Mouse (Mus musculus): Measurements from ENCODE around the gene Adap2. TPM values are rescaled to one million over a fixed set of nuclear protein-coding genes. Genes with fewer than 3 reads are reported as not detected.
A peak's percentile ranks its signal among the peaks of the same experiment; 100 is the strongest.

Gene Adap2
- total and polyA plus RNA-seq, 3 experiments: 5.5 to 11.0 (median 10.5) TPM

DNA sequence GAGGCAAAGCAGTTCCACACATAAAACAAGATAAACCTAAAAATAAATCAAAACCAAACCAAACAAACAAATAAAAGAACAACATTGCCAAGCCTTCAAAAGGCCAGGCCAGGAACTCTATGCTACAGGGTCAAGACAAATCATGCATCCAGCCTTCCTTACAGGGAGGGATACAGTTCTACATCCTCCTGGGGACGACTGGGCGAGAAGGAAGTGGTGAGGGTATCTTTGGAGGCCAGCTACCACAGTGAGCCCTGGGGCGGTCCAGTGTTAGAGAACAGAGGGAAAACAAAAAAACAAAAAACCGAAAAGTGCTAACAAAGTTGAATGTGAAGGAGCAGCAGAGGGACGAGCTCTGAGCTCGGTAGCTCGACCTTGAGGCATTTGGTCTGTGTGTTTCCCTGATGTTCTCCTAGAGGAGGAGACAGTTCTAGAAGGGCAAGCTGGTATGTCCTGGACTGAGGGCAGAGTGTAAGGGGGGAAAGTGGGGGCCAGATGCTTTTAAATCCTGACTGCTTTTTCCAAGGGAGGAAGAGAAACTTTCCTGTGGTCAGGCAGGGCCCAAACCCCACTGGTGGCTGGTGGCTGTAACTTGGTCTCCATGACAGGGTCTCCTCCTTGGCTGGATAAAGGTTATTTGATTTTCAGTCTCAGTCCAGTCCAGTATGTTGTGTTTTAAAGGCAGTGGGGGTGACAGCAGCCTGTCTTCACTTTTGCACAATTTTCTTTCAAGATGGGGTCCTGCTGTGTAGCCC lies 9.6 kb downstream of the Adap2 start:
- no peaks in the 10 kb centered on the region for H3K27me3 ChIP-seq (ENCODE audit: control insufficient read depth, insufficient read depth, low read length)
- intact Hi-C loops (cut with DNase I): no loop called here
- WGBS: 63% methylated on average over 7 of the region's 7 CpGs
- TF ChIP-seq CTCF (IDR thresholded peaks at IDR 0.05): no peak
- TF ChIP-seq EP300 (IDR thresholded peaks at IDR 0.05; ENCODE audit: insufficient read depth, low read depth, low read length): no peak
- TF ChIP-seq POLR2A (IDR thresholded peaks at IDR 0.05; ENCODE audit: insufficient read depth, low read depth, low read length): no peak
- no peaks in the 10 kb centered on the region for H3K4me1 ChIP-seq (ENCODE audit: control insufficient read depth, insufficient read depth, low read length)
- no peak overlapping the region for H3K27ac ChIP-seq
- H3K79me2 ChIP-seq (replicated peaks; ENCODE audit: control insufficient read depth, insufficient read depth, low read length): no peaks in the 10 kb centered on the region
- H3K4me3 ChIP-seq: no peak overlapping the region
- H3K36me3 ChIP-seq (ENCODE audit: control insufficient read depth, insufficient read depth, low read length): no peaks in the 10 kb centered on the region
- no peak overlapping the region for H3K9ac ChIP-seq (ENCODE audit: low read depth, low read length)
- no peak for DNase-seq

GRCm38 (mm10) chr11:80164224-80164623 lies 10.3 kb downstream of the Adap2 start:
- no peaks in the 10 kb centered on the region; the same call in 1 of the 2 replicates for H3K4me1 ChIP-seq (ENCODE audit: control insufficient read depth, insufficient read depth, low read length)
- H3K27me3 ChIP-seq (ENCODE audit: control insufficient read depth, insufficient read depth, low read length): no peaks in the 10 kb centered on the region
- no peaks in the 10 kb centered on the region for H3K79me2 ChIP-seq (replicated peaks; ENCODE audit: control insufficient read depth, insufficient read depth, low read length)
- H3K9ac ChIP-seq (ENCODE audit: low read depth, low read length): no peak overlapping the region
- no peak for TF ChIP-seq POLR2A (IDR thresholded peaks at IDR 0.05; ENCODE audit: insufficient read depth, low read depth, low read length)
- TF ChIP-seq EP300 (IDR thresholded peaks at IDR 0.05; ENCODE audit: insufficient read depth, low read depth, low read length): no peak
- TF ChIP-seq CTCF (IDR thresholded peaks at IDR 0.05): no peak
- H3K4me3 ChIP-seq: no peak overlapping the region
- intact Hi-C loops (cut with DNase I): no loop called here
- H3K36me3 ChIP-seq (ENCODE audit: control insufficient read depth, insufficient read depth, low read length): no peaks in the 10 kb centered on the region
- WGBS: 78% methylated on average over 2 of the region's 2 CpGs
- no peak for DNase-seq
- no peak overlapping the region for H3K27ac ChIP-seq

- Histone ChIP-seq H3K36me3 (ENCODE audit: control insufficient read depth, insufficient read depth, low read length) (no peaks in the 10 kb centered on the region), H3K27ac (no peak overlapping the region; the same call in 1 of the 2 replicates), H3K9ac (ENCODE audit: low read depth, low read length) (no peak overlapping the region), H3K4me3 (no peak overlapping the region), H3K79me2 (replicated peaks; ENCODE audit: control insufficient read depth, insufficient read depth, low read length) (no peaks in the 10 kb centered on the region), H3K4me1 (ENCODE audit: control insufficient read depth, insufficient read depth, low read length) (peaks cover 7% of the 10 kb centered on the region), H3K27me3 (ENCODE audit: control insufficient read depth, insufficient read depth, low read length) (no peaks in the 10 kb centered on the region)
- intact Hi-C loops (cut with DNase I): no loop called here
- WGBS: 87% methylated on average over 9 of the region's 9 CpGs
- TF ChIP-seq EP300 (IDR thresholded peaks at IDR 0.05; ENCODE audit: insufficient read depth, low read depth, low read length) (no peak), POLR2A (IDR thresholded peaks at IDR 0.05; ENCODE audit: insufficient read depth, low read depth, low read length) (no peak), CTCF (IDR thresholded peaks at IDR 0.05) (no peak)
- no peak for DNase-seq
These were observed 14.2 kb downstream of the Adap2 start for GRCm38 (mm10) chr11:80168121-80168520.

DNA sequence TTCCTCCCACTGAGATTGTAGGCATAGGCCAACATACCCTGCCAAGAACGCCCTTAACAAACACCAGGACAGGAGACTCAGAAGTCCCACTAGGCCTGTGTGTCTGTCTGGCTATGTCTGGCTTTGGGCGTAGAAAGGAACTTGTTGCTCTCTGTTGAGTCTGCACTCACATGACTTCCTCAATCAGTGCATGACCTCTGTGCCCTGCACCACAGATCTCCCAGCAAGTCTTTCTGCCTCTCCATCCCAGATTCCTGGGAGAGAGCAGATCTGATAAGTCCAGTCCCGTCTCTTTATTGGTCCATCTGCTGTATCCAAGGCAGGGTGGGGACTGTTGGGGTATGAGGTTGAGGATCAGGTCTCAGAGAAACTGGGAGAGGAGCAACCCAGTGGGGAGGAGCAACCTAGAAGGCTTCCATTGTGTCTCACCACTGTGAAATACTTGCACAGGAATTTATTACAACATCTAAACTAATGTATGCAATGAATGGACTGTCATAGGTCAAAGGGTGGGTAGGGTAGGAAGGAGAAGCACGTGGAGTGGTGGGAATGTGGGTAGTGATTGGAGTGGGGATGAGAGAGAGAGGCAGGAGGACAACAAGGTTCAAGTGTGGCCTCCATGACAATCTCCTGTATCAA lies 14.8 kb downstream of the Adap2 start:
- peaks cover 7% of the 10 kb centered on the region for H3K4me1 ChIP-seq (ENCODE audit: control insufficient read depth, insufficient read depth, low read length)
- TF ChIP-seq CTCF (IDR thresholded peaks at IDR 0.05) (no peak), POLR2A (IDR thresholded peaks at IDR 0.05; ENCODE audit: insufficient read depth, low read depth, low read length) (no peak), EP300 (IDR thresholded peaks at IDR 0.05; ENCODE audit: insufficient read depth, low read depth, low read length) (no peak)
- DNase-seq: no peak
- no peak overlapping the region for H3K4me3 ChIP-seq
- 52% methylated on average over 4 of the region's 4 CpGs for WGBS
- no peak overlapping the region for H3K9ac ChIP-seq (ENCODE audit: low read depth, low read length)
- no peaks in the 10 kb centered on the region for H3K79me2 ChIP-seq (replicated peaks; ENCODE audit: control insufficient read depth, insufficient read depth, low read length)
- intact Hi-C loops (cut with DNase I): no loop called here
- H3K36me3 ChIP-seq (ENCODE audit: control insufficient read depth, insufficient read depth, low read length): no peaks in the 10 kb centered on the region
- no peaks in the 10 kb centered on the region for H3K27me3 ChIP-seq (ENCODE audit: control insufficient read depth, insufficient read depth, low read length)
- H3K27ac ChIP-seq: no peak overlapping the region

GRCm38 (mm10) chr11:80169629-80170028 lies 15.7 kb downstream of the Adap2 start:
- TF ChIP-seq EP300 (IDR thresholded peaks at IDR 0.05; ENCODE audit: insufficient read depth, low read depth, low read length) (0 out of 2 replicates have a peak, but pooled peaks have one; percentile 24), CTCF (IDR thresholded peaks at IDR 0.05) (no peak)
- DNase-seq: no peak
- Histone ChIP-seq H3K4me3 (no peak overlapping the region), H3K79me2 (replicated peaks; ENCODE audit: control insufficient read depth, insufficient read depth, low read length) (no peaks in the 10 kb centered on the region), H3K36me3 (ENCODE audit: control insufficient read depth, insufficient read depth, low read length) (no peaks in the 10 kb centered on the region), H3K27me3 (ENCODE audit: control insufficient read depth, insufficient read depth, low read length) (no peaks in the 10 kb centered on the region), H3K9ac (ENCODE audit: low read depth, low read length) (no peak overlapping the region), H3K4me1 (ENCODE audit: control insufficient read depth, insufficient read depth, low read length) (peaks cover 7% of the 10 kb centered on the region), H3K27ac (no peak overlapping the region)
- intact Hi-C loops (cut with DNase I): no loop called here
- 76% methylated on average over 3 of the region's 3 CpGs for WGBS

DNA sequence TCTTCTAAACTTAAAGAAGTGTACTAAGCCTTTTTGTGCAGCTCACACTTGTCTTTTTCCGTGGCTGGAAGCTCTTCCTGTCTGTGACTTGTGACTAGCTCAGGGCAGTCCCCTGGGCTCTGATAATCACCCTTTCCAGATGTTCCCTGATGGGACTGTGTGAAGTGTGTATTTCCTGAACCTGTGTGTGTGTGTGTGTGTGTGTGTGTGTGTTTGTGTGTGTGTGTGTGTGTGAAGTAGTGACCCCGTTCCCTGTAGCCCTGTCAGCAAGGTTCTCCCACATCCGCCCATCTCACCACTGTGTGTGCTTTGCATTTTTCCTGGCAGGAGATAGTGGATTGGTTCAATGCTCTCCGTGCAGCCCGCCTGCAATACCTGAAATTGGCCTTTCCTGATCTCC lies 16.4 kb downstream of the Adap2 start:
- TF ChIP-seq EP300 (IDR thresholded peaks at IDR 0.05; ENCODE audit: insufficient read depth, low read depth, low read length) (0 out of 2 replicates have a peak, but pooled peaks have one; percentile 33), POLR2A (IDR thresholded peaks at IDR 0.05; ENCODE audit: insufficient read depth, low read depth, low read length) (no peak)
- 38% methylated on average over 5 of the region's 5 CpGs for WGBS
- intact Hi-C loops (cut with DNase I): no loop called here

More for the DNA sequence above, 16.4 kb downstream of the Adap2 start:
- peaks cover 7% of the 10 kb centered on the region for H3K4me1 ChIP-seq (ENCODE audit: control insufficient read depth, insufficient read depth, low read length)
- no peak for DNase-seq
- H3K9ac ChIP-seq (ENCODE audit: low read depth, low read length): no peak overlapping the region
- H3K27me3 ChIP-seq (ENCODE audit: control insufficient read depth, insufficient read depth, low read length): no peaks in the 10 kb centered on the region
- no peaks in the 10 kb centered on the region for H3K36me3 ChIP-seq (ENCODE audit: control insufficient read depth, insufficient read depth, low read length)
- H3K79me2 ChIP-seq (replicated peaks; ENCODE audit: control insufficient read depth, insufficient read depth, low read length): no peaks in the 10 kb centered on the region
- H3K27ac ChIP-seq: no peak overlapping the region; the same call in 1 of the 2 replicates
- no peak overlapping the region for H3K4me3 ChIP-seq

Measured in heart, adult 2 months (tissue).